Mouse (Mus musculus): ENCODE measurements around the gene Mtmr1.
"Not testable (repeated sequence)": the region's sequence is repeated elsewhere in the genome, so short reads cannot be mapped to it uniquely, and the experiment has no call there.

Gene Mtmr1

DNA sequence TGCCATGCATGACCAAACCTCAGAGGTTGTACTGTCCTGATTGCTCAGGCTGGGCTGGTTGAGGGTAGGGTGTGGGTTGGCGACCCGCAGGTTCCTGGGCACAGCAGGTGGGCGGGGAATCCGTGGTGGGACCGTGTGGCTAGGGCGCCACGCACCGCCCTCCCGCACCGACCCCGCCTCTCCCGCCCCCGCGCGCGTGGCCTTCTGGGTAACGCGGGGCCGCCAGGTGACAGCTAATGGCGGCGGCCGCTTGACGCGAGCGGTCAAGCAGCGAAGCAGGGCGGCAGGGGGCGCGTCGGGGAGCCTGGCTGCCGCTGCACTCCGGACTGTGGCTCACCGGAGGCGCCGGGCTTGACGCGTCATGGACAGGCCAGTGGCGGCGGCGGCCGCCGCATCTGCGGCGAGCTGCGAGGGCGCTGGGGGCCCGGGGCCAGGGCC, at the start of gene Mtmr1:
Mtmr1 (plus strand) TSS at position 207 of the 438 bp plus-strand sequence.
- DNase-seq (ENCODE audit: low read depth), result peak; percentile 86

DNA sequence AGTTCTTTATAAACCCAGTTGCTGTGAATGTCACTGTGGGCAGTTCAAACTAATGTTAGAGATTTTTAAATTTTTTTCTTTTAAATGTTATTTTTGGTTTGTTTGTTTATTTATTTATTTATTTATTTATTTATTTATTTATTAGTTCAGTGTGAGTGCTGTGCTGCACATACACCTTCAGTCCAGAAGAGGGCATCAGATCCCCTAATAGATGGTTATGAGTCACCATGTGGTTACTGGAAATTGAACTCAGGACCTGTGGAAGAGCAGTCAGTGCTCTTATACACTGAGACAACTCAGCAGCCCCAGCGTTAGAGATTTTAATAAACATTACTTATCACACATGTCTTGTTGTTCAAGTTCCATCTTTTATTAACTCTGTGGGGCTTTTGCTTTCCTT, 12.5 kb upstream of the Mtmr1 start:
- DNase-seq (ENCODE audit: low read depth), result peak; percentile 38

DNA sequence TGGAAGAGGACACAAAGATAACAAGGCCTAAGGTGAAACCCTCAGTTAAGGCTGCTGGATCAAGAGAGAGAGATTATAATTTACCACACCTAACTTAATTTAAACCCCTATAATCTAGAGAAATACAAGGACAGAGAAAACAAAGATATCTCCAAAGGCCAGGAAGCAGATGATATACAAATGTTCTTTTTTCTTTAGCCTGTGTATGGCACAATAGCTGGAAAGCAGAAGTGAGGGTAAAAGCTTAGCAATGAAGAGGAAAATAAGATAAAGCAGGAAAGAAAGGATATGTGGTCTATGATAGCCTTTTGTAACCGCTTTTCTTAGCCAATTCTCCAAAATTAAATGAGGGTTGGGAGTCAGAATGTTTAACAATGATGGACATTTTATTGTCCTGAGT, 9.2 kb upstream of the Mtmr1 start:
- no peak for DNase-seq (ENCODE audit: low read depth)

DNA sequence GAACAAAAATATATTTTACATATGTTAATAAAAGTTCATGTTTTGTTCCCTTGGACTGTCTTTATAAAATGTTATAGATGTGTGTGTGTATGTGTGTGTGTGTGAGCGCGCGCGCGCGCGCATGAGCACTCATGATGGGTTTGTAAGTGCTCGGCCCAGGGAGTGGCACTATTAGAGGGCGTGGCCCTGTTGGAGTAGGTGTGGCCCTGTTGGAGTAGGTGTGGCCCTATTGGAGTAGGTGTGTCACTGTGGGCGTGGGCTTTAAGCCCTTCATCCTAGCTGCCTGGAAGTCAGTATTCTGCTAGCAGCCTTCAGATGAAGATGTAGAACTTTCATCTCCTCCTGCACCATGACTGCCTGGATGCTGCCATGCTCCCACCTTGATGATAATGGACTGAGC, 2.8 kb upstream of the Mtmr1 start:
- DNase-seq (ENCODE audit: low read depth), result not testable (repeated sequence)

DNA sequence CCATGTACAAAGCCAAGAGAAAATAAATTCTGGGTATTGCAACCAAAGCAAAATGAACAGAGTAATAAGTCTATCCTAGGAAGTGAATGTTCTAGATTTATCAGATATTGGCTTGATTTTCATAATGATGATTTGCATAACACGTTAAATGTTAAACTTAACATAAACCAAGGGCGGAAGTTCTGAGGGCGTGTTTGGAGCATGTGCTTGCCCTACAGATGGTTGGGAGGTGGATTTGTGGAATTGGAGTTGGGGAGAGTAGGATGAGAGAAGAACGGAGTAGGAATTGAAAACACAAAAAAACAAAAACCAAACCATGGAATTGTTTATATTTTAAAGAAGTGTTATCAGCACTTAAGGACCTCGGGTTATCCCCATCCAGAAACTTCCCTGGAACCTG, 498 bp upstream of the Mtmr1 start:
- DNase-seq (ENCODE audit: low read depth), result no peak

DNA sequence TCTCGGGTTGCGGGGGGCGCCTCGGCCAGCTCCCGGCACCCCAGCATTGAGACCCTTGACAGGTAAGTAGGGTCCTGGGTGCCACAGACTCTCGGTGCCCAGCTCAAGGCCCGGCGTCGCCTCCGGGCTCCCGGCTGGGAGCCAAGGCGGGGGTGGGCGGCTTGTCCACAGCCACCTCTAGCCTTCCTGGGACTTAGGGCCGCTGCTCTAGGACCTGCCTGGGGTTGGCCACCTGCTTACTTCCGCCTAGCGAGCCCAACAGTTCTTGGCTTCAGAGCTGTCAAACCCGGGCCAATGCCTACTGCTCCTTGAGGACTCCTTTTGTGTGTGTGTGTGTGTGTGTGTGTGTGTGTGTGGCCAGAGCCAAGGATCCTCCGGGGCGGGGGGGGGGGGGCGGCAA, 451 bp downstream of the Mtmr1 start:
- peak; percentile 37 for DNase-seq (ENCODE audit: low read depth)

DNA sequence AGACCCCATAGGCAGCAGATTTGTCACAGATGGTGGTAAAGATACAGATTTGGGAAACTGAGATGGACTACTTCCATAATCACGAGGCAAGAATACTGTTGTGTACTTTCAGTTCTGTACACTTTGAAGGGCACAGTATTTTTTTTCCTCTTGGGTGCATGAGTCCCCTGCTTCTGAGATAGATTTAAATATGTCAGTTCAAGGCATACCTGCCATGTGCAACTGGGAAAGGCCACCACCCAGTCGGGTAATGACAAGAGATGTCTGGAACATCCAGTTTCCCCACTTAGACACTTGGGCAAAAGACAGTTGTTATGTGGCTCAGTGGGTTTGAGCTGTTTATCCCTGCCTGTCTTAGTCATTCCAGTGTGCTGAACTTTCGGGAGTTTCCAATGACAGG, 950 bp downstream of the Mtmr1 start:
- no peak for DNase-seq (ENCODE audit: low read depth)

DNA sequence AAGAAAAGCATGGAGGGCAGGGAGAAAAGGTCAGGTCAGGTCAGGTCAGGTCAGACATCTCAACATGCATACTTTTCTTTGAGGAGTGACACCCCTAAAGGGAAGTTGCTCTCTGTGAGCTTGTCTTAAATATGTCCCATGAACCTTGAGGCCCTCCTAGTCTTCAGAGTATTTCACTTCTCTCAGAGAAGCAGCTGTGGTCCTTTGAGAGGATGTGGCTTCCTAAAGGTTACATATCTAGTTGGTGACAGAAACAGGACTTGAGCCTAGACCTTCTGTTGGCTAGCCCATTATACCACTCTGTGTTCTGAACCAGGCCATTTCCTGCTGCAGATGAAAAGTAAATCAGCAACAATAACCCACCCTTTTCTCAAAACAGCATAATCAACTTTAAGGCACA, 2.4 kb downstream of the Mtmr1 start:
- DNase-seq (ENCODE audit: low read depth), result no peak

DNA sequence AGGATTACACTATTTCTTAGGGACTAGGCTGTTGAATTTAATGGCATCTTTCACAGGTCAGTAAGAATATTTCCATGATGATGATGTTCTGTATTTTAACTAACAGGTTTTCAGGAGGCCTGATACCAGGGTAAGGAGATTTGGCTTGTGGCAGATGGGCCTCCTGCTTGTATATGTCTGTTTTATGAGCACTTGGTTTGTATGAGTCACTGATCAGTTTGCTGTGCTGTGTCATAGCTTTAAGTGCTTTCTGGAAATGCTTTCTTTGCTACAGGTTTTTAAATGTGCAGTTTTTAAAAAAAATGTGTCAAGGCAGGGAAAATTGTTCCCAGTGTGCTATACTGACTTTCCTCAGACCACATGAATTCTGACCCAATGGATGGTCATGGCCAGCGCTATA, 12.2 kb downstream of the Mtmr1 start:
- DNase-seq (ENCODE audit: low read depth), result peak; percentile 7

DNA sequence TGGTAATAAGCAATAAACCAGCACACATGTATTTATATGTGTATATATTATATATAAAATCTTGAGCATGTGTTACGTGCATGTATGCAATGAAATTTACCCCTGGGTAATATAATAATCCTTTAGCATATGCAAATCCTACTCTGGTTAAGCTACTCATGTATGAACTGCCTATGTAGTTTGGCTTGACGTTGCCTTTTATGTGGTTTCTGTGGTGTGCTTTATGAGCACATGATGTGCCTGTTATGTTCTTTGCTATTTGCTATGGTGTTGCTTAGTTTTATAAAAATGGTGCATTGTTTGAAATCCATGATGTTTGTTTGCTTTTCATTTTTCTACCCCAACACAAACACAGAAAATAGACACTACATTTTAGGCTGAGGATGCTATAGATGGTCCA, 13.9 kb downstream of the Mtmr1 start:
- DNase-seq (ENCODE audit: low read depth), result no peak

DNA sequence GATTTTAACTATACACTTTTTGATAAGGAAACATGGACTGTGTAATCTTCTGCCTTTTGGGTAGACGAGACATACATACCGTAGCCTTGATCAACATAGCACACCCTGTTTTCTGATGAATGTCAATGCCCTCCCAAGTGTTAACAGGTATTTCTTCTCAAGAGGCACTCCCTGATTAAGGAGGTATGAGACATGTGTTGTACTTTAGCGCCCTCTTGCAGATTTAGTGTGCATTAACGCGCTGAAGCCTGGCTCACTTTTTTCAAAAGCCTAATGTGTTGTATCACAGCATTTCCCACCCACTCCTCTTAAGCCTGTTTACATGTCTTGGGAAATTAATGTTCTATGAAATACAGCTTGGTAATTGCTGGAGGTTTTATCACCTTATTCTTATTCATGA, 17.0 kb downstream of the Mtmr1 start:
- DNase-seq (ENCODE audit: low read depth), result peak; percentile 49

DNA sequence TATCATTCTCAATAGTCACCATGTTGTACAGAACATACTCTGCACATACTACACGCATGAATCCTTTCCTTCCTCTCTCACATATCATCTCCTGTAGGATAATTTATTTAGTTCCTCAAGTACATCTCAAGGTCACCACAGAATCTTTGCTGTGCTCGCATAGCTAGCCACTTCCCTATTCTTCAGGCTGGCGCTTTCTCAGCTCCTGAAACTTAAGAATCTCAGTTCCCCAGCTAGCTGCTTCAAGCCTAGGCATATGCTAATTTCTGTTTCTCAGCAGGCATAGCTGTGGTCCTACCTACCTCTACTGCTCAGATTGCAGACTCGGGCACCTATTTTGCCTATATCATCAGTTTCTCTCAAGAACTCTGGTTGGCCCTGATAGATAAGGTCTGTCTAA, 31.8 kb downstream of the Mtmr1 start:
- no peak for DNase-seq (ENCODE audit: low read depth)

DNA sequence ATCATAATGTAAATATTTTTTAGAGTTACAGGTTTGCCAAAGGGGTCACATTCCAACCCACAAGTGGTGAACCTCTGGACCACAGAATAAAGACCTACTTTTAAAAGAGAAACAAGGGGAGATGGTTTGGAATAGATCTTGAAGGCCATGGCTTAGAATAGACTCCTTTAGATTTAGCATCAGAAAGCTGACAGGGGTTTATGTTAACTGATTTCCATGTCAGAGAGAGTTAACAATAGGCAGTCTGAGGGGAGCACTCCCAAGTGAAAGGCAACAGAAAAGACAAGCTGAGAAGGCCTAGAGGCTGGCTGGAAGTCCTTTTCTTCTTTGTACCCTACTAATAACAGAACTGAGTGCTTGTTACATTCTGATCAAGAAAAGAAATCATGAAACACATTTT, 41.7 kb downstream of the Mtmr1 start:
- DNase-seq (ENCODE audit: low read depth), result no peak

DNA sequence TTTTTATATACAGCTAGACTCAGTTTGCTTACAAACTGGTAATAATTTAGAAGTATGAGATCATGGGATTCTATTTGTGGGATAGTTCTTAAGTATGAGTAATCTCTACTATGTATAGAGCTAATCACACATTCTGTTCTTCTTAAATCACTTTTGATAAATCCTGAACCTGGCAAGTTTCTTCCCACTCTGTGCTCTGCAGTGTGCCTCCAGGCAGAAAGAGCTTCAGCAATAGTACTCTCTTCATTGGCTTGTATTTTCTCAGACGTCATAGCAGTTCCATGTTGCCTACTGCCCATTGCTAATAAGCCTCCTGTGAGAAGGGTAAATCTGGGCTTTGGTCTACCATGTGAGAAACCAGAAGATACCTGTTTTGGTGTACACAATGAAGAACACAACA, 43.8 kb downstream of the Mtmr1 start:
- DNase-seq (ENCODE audit: low read depth), result peak; percentile 2

DNA sequence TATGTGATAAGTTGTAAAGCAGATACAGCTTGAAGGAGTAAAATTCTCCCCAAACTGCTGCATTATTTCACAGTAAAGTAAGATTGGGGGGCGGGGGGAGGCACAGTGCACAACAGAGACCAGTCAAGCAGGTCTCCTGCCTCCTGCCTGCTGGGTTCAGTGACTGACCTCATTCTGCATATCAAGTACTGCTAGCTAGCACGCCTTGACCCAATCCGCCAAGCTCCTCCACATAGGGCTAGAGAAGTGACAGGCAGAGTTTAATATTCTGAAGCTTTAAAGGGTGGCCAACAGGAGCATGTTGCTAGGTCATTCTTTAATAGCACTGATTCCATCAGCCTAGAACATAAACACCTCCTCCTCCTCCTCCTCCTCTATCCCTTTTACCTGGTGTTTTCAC, 48.2 kb downstream of the Mtmr1 start:
- no peak for DNase-seq (ENCODE audit: low read depth)

DNA sequence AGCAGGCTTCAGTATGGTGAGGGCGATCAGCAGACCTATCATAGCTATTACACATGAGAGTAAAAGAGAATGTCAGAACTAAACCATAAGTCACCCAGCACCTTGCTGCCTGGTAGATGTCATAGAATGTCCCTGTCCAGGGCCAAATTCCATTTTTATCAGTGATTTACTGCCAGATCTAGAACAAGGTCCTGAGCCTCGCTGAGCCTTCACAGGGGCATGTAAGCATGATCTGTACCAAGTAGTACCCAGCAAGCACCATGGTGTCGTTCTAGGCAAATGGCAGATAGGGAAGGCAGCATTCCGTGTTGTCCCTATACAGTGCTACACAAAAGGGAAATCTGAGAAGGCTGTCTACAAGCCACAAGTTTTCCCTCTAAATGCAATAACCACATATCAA, 49.1 kb downstream of the Mtmr1 start:
- DNase-seq (ENCODE audit: low read depth), result no peak

DNA sequence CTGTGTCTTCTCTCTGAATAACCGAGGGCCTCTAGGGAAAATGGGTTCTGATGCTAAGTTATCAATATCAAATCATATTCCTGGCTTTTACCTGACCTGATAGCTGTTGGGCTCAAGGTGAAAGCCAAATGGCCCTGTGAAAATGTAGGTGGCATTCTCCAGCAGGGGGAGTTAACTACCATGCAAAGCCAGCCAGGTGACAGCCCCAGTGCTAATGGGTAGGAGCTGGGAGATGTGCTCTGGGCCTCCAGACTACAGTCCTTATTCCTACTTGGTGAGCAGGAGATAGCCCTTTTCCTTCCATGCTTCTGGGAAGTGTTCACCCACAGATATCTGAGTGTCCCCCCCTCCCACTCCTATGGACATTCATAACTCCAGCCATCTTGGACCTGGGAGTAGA, 60.3 kb downstream of the Mtmr1 start:
- peak; percentile 5 for DNase-seq (ENCODE audit: low read depth)

DNA sequence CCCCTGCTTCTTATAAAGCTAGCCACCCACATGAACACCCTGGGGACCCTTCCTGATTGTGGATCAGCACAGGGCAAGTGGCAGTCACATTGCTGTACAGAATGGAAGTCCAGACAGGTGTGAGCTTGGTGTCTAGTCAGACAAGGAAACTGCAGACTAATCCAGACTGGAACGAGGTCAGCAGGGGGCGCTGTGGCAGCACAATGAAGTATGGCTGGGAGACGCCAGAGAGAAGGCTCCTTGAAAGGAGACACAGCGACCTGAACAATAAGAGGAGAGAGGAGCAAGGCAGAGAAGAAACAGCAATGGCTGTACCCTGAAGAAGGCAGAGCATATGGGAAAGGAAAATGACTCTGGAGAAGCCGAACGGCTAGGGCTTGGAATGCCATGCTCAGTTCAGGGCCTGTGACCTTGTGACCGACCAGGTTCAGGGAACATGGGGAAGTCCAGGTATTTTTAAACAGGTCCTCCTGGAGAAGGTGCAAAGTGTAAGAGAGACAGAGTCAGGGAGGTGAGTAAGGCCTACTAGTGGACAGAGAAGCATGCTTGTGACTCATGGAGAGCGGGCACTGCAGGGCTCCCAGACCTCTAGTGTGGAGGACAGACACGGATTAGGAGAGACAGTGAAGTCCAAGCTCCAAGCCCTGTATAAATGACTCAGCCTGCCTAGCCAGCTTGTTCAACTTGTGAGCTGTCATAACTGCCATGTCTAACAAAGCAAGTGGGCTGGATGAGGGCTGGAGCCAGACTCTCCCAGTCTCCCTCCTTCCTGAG, 61.4 kb downstream of the Mtmr1 start:
- DNase-seq (ENCODE audit: low read depth), result peak; percentile 81

DNA sequence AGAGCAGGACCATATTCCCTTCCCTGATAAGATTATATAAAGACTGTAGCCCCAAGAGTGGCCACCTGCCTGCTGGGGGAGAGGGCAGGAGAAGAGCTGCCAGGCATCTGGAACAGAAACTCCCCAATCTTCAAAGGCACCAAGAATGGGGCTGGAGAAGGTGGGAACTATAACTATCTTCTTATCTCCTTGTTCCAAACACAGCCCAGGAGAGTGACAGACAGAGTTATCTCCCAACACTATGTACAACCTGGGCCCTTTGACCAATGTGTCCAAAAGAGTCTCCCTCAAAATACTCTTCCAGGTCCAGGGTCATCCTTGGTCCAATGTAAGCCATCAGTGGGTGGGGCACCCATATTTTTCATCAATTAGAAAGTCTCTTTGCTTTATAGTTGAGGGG, 62.9 kb downstream of the Mtmr1 start:
- no peak for DNase-seq (ENCODE audit: low read depth)

DNA sequence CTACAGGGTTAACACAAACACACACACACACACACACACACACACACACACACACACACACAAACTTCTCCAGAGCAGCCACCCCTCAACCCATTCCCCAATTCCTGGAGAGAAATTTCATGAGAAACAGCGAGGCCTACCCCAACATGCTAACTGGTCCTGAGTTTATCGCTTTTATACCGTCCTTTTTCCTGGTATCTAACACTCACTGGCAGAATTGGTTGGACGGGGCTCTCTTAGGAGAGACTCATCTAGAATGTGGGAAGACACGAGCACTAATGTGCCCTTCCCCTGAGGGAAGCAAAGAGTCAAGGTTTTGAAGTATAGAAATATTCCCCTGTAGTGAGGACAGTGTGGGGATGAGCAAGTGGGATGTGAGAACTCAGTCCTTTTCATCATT, 66.3 kb downstream of the Mtmr1 start:
- DNase-seq (ENCODE audit: low read depth), result no peak

DNA sequence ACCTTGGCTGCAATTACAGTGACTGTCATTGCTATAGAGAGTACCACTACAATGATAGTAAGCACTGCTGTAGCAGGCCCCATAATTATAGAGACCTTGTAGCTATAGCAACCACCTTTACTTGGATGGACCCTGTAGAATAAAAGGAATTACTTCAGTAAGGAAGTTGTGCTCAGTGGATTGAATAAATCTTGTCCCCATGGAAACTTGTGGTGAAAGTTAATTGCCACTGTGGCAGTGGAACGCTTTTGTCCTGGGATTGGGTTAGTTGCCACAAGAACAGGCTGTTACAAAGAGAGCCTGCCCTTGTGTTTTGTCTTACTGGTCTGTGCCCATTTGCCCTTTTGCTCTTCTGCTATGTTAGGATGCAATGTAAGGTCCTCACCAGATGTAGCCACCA, 69.9 kb downstream of the Mtmr1 start:
- no peak for DNase-seq (ENCODE audit: low read depth)

DNA sequence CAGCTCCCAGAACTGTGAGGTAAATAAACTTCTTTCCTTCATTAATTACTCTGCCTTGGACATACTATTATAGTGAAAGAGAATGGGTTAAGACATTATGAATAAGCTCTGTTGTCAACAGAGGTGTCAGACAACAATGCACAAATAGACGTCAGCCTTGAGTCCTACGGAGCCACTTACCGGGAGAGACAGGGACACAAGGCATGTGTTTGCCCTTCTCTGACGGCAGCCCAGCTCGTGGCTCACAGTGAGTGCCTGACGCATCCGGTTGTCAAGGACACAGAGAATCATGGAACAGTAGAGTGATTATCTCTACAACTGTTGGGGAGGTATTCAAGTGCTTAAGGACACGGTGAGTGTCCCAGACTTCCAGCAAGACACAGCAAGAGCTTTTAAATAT, 70.3 kb downstream of the Mtmr1 start:
- no peak for DNase-seq (ENCODE audit: low read depth)

DNA sequence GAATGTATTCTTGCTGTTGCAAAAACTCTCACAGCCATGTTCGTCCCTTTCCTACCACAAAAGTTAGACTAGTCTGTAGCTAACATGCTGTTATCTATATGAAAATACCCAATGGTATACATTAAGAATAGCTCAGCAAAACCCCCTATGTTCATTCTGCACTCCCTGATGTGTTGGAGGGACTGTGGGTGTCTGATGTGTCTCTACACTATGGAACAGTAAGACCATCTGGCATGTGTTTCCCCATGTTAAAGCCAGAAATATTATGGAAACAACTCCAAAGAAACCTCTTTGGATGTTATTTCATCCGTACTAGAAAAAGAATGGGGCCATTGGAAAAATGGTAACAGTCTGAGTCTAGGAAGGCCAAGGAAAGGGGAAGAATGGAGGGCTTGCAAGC, 71.0 kb downstream of the Mtmr1 start:
- no peak for DNase-seq (ENCODE audit: low read depth)

DNA sequence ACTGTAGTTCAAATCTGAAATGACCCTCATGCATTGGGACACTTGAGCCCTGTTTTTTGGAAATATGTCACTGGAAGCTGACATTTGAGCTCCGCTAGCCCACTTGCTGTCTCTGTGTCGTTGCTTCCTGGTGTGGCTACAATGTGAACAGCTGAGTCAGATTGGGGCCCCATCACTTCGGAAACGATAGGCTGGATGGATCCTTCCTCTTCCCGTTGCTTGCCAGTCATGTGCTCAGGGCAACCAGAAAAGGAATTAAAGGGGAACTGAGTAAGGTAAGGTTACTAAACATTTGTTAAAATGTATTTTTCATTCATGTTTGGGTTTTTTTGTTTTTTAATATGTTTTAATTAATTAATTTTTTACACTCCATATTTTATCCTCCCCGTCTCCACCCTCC, 74.9 kb downstream of the Mtmr1 start:
- no peak for DNase-seq (ENCODE audit: low read depth)

DNA sequence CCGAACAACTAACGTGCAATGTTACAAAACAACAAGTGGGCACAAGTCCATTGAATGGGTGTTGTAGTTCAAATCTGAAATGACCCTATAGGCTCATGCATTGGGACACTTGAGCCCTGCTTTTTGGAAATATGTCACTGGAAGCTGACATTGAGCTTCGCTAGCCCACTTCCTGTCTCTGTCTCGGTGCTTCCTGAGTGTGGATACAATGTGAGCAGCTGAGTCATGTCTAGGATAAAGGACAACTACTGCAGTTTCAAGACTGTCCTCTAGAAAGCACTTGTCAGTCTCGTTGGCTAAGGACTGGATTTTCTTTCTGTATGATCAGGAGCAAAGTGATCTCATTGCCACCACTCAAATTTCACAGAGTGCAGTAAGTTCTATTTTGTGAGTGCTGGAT, 78.4 kb downstream of the Mtmr1 start:
- no peak for DNase-seq (ENCODE audit: low read depth)
